Mouse (Mus musculus): ENCODE results near the gene Gpr155. TPM values are rescaled to one million over a fixed set of nuclear protein-coding genes. Genes with fewer than 3 reads are reported as not detected.

The Gpr155 gene
- polyA plus RNA-seq, 1 experiment from 2014 or later, result 9.4 TPM

DNA sequence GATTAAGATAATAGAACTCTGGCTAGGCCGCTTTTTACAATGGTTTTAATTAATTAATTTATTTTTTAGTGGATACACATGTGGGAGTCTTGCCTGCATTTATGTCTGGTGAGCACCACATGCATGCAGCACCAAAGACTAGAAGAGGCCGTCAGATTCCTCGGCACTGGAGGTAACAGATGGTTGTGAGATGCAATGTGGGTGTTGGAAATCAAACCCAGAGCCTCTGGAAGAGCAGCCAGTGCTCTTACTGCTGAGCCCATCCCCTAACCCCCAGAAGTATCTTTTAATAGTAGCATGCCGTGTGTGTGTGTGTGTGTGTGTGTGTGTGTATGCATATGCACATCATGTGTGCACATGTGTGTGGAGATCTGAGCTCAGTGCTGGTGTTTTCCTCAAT lies 41.2 kb downstream of the Gpr155 start:
- H3K9ac ChIP-seq (ENCODE audit: low read depth, low read length), result no peak overlapping the region
- no peak for TF ChIP-seq CTCF (IDR thresholded peaks at IDR 0.05; ENCODE audit: low read depth)
- 78% methylated on average over 4 of the region's 4 CpGs for WGBS
- no peak overlapping the region for H3K4me3 ChIP-seq (replicated peaks; ENCODE audit: low read depth, low read length)
- no peak overlapping the region for H3K27ac ChIP-seq
- H3K4me1 ChIP-seq (replicated peaks; ENCODE audit: insufficient read depth, low read length), result no peaks in the 10 kb centered on the region
- no peaks in the 10 kb centered on the region for H3K36me3 ChIP-seq (ENCODE audit: insufficient read depth, low read length)
- H3K9me3 ChIP-seq (replicated peaks; ENCODE audit: low read length), result no peaks in the 10 kb centered on the region
- ATAC-seq (replicated peaks; ENCODE audit: low FRiP score, low read depth), result no peak
- DNase-seq (ENCODE audit: low spot score), result no peak
- no peaks in the 10 kb centered on the region for H3K27me3 ChIP-seq (ENCODE audit: insufficient read depth, low read length)
- H3K4me2 ChIP-seq (ENCODE audit: low read length), result no peak overlapping the region

DNA sequence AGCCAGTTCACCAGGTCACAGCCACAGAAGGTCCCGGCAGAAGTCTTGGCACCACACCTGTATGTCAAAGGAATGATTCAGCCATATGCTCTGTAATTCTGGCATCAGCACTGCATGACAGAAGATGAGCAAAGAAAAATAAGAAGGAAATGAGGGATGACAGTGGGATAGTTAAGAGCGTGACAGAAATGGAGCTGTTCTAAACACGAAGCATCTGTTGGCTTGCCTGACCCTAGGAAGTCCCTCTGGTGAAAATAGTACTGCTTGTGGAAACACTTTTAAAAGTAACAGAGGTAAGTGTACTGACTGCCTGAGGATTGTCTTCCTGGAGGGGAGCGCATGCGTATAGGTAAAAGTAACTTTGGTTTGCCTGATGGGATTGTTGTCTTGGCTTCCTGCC lies 42.7 kb downstream of the Gpr155 start:
- no peaks in the 10 kb centered on the region for H3K9me3 ChIP-seq (replicated peaks; ENCODE audit: low read length)
- no peak overlapping the region for H3K4me2 ChIP-seq (ENCODE audit: low read length)
- no peaks in the 10 kb centered on the region for H3K36me3 ChIP-seq (ENCODE audit: insufficient read depth, low read length)
- no peaks in the 10 kb centered on the region for H3K27me3 ChIP-seq (ENCODE audit: insufficient read depth, low read length)
- no peaks in the 10 kb centered on the region for H3K4me1 ChIP-seq (replicated peaks; ENCODE audit: insufficient read depth, low read length)
- ATAC-seq (replicated peaks; ENCODE audit: low FRiP score, low read depth), result no peak
- WGBS, result 88% methylated on average over 5 of the region's 5 CpGs
- DNase-seq (ENCODE audit: low spot score), result no peak
- H3K4me3 ChIP-seq (replicated peaks; ENCODE audit: low read depth, low read length), result no peak overlapping the region
- H3K9ac ChIP-seq (ENCODE audit: low read depth, low read length), result no peak overlapping the region
- H3K27ac ChIP-seq, result no peak overlapping the region
- no peak for TF ChIP-seq CTCF (IDR thresholded peaks at IDR 0.05; ENCODE audit: low read depth)

DNA sequence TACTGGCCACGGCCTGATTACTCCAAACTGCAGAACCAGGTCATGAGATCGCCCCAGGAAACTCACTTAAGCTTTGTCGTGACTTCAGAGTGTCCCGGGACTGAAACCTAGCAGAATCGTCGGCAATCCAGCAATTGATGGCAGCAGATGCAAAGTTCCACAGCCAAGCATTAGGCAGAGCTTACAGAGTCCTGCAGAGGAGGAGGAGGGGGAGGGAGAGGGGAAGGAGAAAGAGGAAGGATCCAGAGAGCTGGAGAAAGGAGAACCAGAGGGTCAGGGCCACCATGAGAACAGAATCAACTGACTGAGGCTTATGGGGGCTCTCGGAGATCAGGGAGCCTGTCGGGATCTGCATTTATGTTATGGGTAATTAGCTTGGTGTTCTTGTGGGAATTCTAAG lies 48.0 kb downstream of the Gpr155 start:
- Histone ChIP-seq H3K9ac (ENCODE audit: low read depth, low read length) (no peak overlapping the region), H3K27ac (no peak overlapping the region), H3K4me3 (replicated peaks; ENCODE audit: low read depth, low read length) (no peak overlapping the region), H3K4me2 (ENCODE audit: low read length) (no peak overlapping the region), H3K9me3 (replicated peaks; ENCODE audit: low read length) (no peaks in the 10 kb centered on the region), H3K27me3 (ENCODE audit: insufficient read depth, low read length) (no peaks in the 10 kb centered on the region), H3K4me1 (replicated peaks; ENCODE audit: insufficient read depth, low read length) (no peaks in the 10 kb centered on the region), H3K36me3 (ENCODE audit: insufficient read depth, low read length) (no peaks in the 10 kb centered on the region)
- 71% methylated on average over 8 of the region's 8 CpGs for WGBS
- TF ChIP-seq CTCF (IDR thresholded peaks at IDR 0.05; ENCODE audit: low read depth), result no peak
- no peak for ATAC-seq (replicated peaks; ENCODE audit: low FRiP score, low read depth)
- no peak for DNase-seq (ENCODE audit: low spot score)

DNA sequence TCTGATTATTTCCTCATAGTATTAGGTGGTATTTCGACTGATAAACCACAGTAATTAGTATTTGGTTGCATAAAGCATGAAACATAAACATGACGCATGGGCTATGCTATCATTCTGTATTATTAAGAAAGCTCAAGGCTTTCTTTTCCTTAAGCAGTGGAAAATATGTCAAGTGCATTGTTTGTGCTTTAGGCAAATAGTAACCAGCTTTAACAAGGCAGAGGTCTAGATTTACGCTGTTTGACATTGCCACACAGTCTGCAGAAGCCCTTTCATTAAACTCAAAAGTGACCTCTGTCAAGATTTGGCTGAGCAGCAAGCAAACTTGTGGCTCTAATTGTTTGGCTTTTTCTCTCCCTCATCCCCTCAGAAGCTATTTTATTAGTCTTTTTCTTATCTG lies 50.4 kb downstream of the Gpr155 start:
- DNase-seq (ENCODE audit: low spot score), result peak; percentile 10
- Histone ChIP-seq H3K9ac (ENCODE audit: low read depth, low read length) (no peak overlapping the region), H3K4me2 (ENCODE audit: low read length) (no peak overlapping the region), H3K4me3 (replicated peaks; ENCODE audit: low read depth, low read length) (no peak overlapping the region), H3K27me3 (ENCODE audit: insufficient read depth, low read length) (no peaks in the 10 kb centered on the region), H3K27ac (no peak overlapping the region), H3K36me3 (ENCODE audit: insufficient read depth, low read length) (no peaks in the 10 kb centered on the region), H3K9me3 (replicated peaks; ENCODE audit: low read length) (no peaks in the 10 kb centered on the region), H3K4me1 (replicated peaks; ENCODE audit: insufficient read depth, low read length) (no peaks in the 10 kb centered on the region)
- WGBS, result 84% methylated on average over 3 of the region's 3 CpGs
- no peak for ATAC-seq (replicated peaks; ENCODE audit: low FRiP score, low read depth)
- no peak for TF ChIP-seq CTCF (IDR thresholded peaks at IDR 0.05; ENCODE audit: low read depth)

DNA sequence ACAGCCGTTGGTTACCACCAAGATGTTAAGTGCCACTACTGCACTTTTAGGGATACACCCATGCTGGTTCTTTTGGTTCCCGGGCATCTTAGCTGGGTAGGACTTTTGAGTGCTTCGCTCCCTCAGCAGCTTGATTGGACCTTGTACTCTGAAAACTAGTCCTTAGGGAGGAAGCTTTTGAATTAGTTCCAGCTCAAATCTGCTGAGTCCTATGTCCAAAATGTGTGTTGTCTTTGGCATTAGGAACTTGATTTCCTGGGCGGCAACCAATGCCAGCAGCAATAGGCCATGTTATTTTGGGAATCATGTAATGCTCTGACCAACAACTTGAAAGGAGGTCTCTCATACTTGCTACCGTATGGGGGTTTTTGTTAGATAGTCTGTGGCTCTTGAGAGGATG lies 60.5 kb downstream of the Gpr155 start:
- no peak overlapping the region for H3K9ac ChIP-seq (ENCODE audit: low read depth, low read length)
- no peak for TF ChIP-seq CTCF (IDR thresholded peaks at IDR 0.05; ENCODE audit: low read depth)
- 72% methylated on average over 5 of the region's 5 CpGs for WGBS

DNA sequence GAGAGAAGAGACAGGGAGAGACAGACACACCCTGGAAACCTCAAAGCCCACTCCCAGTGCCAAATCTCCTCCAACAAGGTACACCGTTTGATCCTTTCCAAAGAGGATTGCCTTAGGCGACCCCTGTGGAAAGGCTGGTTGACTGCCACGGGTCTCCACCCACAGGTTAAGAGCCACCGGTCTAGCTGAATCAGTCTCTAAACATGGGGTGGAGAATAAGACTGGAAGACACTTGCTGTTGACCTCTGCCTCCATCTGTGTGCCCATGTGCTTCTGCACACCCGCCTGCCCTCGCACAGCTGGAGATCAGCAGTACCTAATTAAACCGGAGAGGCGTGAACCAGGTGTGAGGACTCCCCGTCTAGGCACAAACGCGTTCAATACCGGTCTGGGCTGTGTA lies 63.4 kb downstream of the Gpr155 start:
- 77% methylated on average over 12 of the region's 12 CpGs for WGBS
- Histone ChIP-seq H3K27ac (no peak overlapping the region), H3K4me2 (ENCODE audit: low read length) (no peak overlapping the region), H3K9ac (ENCODE audit: low read depth, low read length) (no peak overlapping the region), H3K27me3 (ENCODE audit: insufficient read depth, low read length) (no peaks in the 10 kb centered on the region), H3K36me3 (ENCODE audit: insufficient read depth, low read length) (0 out of 2 replicates have a peak, but pooled peaks cover 2% of the 10 kb centered on the region), H3K9me3 (replicated peaks; ENCODE audit: low read length) (no peaks in the 10 kb centered on the region), H3K4me3 (replicated peaks; ENCODE audit: low read depth, low read length) (no peak overlapping the region), H3K4me1 (replicated peaks; ENCODE audit: insufficient read depth, low read length) (no peaks in the 10 kb centered on the region)
- DNase-seq (ENCODE audit: low spot score) (no peak), ATAC-seq (replicated peaks; ENCODE audit: low FRiP score, low read depth) (no peak)
- TF ChIP-seq CTCF (IDR thresholded peaks at IDR 0.05; ENCODE audit: low read depth), result no peak

More for the DNA sequence above, 60.5 kb downstream of the Gpr155 start:
- Histone ChIP-seq H3K4me2 (ENCODE audit: low read length) (no peak overlapping the region), H3K36me3 (ENCODE audit: insufficient read depth, low read length) (no peaks in the 10 kb centered on the region), H3K4me1 (replicated peaks; ENCODE audit: insufficient read depth, low read length) (no peaks in the 10 kb centered on the region), H3K9me3 (replicated peaks; ENCODE audit: low read length) (no peaks in the 10 kb centered on the region), H3K27ac (no peak overlapping the region), H3K27me3 (ENCODE audit: insufficient read depth, low read length) (no peaks in the 10 kb centered on the region), H3K4me3 (replicated peaks; ENCODE audit: low read depth, low read length) (no peak overlapping the region)
- DNase-seq (ENCODE audit: low spot score) (no peak), ATAC-seq (replicated peaks; ENCODE audit: low FRiP score, low read depth) (no peak)

DNA sequence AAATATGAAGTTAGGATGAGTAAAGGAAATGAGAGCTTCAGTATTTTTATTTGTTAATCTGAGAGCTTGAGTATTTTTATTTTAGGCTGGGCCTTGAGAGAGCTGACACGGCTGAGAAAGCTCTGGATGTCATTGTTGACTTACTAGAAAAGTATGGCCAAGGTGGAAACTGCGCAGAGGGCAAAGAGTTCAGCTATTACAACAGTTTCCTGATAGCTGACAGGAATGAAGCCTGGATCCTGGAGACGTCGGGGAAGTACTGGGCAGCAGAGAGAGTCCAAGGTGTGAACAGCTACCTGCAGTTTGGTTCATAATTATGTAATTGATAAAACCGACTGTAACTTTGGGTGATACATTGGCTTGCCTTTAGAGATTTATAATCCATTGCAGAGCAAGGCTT lies 67.2 kb downstream of the Gpr155 start:
- WGBS, result 83% methylated on average over 5 of the region's 5 CpGs
- Histone ChIP-seq H3K27me3 (ENCODE audit: insufficient read depth, low read length) (no peaks in the 10 kb centered on the region), H3K4me3 (replicated peaks; ENCODE audit: low read depth, low read length) (no peak overlapping the region), H3K4me2 (ENCODE audit: low read length) (no peak overlapping the region), H3K9ac (ENCODE audit: low read depth, low read length) (no peak overlapping the region), H3K9me3 (replicated peaks; ENCODE audit: low read length) (no peaks in the 10 kb centered on the region), H3K4me1 (replicated peaks; ENCODE audit: insufficient read depth, low read length) (no peaks in the 10 kb centered on the region), H3K27ac (no peak overlapping the region), H3K36me3 (ENCODE audit: insufficient read depth, low read length) (0 out of 2 replicates have a peak, but pooled peaks cover 2% of the 10 kb centered on the region)
- TF ChIP-seq CTCF (IDR thresholded peaks at IDR 0.05; ENCODE audit: low read depth), result no peak
- DNase-seq (ENCODE audit: low spot score) (no peak), ATAC-seq (replicated peaks; ENCODE audit: low FRiP score, low read depth) (no peak)
